Mouse (Mus musculus) layer of hippocampus, postnatal 25 days (tissue): ENCODE results near the gene Klhl21. TPM values are rescaled to one million over a fixed set of nuclear protein-coding genes. Genes with fewer than 3 reads are reported as not detected.
A peak's percentile ranks its signal among the peaks of the same experiment; 100 is the strongest.

Experiments used
- DNase-seq, 2 experiments: peaks; one replicate each; pipeline ENCODE4 v3.0.0; 2022; ENCODE audit warnings: mixed read lengths in 2 of 2, low spot score in 1 of 2; ENCODE audit errors: extremely low spot score in 1 of 2
- total RNA-seq, 2 experiments: library from RNA; stranded (reverse); gene quantifications; 2 replicates each; pipeline ENCODE4 v1.2.3; 2021

Gene Klhl21
- total RNA-seq, 2 experiments from 2014 or later: 19.1 to 20.7 TPM

DNA sequence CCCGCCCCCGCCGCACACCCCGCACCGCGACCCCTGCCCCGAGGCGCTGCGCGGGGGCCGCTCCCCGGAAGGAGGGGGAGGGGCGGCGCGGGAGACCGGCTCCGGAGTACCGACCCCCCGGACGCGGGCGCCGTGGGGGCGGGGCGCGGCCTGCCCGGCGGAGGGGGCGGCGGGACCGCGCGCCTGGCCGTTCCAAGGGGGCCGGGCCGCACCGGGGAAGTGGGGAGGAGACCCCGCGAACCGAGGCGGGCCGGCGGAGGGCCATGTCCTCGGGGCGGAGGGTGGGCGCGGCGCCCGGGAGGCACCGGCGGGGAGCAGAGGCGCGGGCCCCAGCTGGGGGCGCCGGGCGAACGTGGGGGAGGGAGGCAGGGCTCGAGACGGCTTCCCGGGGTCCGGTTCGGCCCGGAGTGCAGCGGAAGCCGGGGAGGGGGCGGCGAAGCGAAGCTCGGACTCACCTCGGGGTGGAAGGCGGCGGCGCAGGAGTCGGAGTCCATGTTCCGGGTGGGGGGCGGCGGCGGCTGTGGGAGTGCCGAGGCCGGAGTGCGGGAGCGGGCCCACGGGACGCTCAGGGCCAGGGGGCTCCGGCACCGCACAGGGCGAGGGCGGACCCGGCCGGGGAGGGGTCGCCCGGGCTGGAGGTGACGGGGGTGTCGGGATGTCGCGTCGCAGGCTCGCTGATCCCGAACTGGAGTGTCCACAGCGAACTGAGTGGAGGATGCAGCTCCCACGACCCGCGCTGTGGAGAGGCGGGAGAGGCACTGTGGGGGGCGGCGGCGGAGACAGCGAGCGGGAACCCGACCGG is 13.0 kb upstream of the Klhl21 start:
- DNase-seq: peak in 1 of 2 experiments; percentile 25

DNA sequence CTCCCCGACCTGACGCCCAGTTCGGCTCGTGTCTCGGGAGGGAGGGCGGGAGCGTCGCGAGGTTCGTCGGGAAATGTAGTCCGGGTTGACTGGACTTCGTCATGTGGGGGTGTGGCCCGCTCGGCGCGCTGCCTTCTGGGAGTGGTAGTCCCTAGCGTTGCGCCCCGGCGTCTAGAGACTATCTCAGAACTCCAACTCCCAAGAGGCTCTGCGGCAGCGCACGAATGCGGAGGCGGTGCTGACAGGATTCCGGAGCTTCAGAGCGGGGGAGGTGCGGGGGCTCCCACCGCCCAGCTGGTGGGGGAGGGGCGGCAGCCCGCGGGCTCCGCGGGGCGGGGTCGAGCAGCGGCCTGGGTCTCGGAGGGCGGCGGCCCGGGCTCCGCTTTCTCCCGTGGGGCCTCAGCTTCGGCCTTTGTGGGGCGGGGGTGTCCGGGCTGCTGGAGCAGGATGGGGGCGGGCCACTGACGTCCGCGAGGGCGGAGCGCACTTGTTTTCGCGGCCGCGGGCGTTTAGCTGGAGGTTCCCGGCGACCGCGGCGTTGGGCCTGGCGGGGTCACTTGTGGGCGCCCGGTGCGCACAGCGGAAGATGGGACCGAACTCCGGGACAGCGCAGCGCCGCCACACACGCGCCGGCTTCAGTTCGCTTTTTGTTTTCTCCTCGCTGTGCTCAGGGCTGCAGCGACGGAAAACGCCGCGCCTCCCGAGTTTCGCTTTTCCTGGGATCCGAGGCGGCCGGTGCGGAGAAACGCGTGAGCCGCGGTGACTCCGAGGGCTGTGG is 12.2 kb upstream of the Klhl21 start, which contains the start of gene Phf13:
Gene Phf13 (minus strand): TSS at position 86 of the 778 bp plus-strand sequence.
- DNase-seq: peak; percentile 91 to 94

DNA sequence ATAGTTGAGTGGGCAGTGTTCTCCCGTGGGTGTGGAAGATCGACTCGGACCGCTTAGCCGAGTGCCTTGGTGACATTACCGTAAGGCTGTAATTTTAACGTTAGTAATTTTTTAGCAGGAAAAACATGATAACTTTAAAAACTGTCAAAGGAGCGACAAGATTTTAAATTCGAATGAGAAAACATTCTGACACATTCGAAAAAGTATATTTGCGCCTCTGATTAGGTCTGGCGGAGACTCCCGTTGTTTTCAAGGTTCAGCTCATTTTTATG is 11.7 kb upstream of the Klhl21 start:
- DNase-seq: no peak

DNA sequence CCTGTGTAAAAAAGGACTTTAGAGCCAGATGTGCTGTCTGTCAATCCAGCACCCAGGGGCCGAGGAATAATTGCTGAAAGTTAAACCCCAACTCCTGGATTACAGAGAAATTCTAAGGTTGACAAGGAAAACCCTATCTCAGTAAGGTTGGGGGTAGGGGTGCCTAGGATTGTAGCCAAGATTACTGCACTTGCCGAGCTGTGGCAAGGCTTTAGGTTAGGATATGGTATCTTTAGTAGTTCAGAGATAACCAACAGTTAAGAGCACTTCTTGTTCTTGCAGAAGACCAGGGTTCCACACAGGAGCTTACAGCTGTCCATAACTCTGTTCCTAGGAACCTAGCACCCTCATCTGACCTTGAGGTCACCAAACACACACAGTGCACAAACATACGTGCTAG is 10.9 kb upstream of the Klhl21 start:
- no peak for DNase-seq

DNA sequence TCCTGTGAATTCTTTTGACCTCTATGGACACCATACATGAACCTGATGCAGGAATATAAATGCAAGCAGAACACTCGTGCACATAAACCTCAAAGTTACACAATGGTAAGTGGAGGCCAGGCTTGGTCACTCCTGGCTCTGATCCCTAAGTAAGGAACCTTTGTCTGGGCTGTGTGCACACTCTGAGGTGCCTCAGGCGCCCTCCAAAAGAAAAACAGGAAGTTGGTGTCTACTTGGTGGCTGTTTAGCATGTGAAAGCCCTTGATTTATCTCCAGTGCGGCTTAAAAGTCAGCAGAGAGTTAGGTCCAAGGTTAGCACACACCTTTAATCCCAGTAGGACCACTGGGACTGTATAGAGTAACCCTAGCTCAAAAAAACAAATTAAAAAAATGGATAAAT is 9.1 kb upstream of the Klhl21 start:
- DNase-seq: no peak

DNA sequence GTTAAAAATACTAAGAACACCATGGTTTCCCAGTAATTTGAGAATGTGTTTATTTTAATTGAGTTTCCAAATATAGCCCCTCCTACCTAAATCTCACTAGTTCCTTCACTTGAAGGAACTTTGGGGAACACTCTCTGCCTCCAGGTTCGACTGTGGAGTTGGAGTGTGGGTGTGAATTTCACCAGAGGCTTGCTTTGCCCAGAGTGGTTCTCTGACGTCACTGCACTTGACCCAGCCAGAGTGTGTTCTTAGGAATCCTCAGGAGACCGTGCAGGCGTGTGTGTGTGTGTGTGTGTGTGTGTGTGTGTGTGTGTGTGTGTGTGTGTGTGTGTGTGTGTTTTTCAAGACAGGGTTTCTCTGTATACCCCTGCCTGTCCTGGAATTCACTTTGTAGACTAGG is 7.7 kb upstream of the Klhl21 start:
- DNase-seq: no peak

DNA sequence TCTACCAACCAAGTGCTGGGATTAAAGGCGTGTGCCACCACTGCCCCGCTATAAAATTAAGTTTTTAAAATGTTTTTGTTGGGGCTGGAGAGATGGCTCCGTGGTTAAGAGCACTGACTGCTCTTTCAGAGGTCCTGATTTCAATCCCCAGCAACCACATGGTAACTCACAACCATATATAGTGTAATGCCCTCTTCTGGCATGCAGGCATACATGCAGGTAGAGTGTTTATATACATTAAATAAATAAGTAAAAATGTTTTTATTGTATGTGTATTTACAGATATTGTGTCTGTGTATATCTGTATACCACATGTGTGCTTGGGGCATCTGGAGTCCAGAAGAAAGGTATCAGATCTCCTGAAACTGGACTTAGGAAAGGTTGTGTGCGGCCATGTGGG is 7.3 kb upstream of the Klhl21 start:
- DNase-seq: no peak

DNA sequence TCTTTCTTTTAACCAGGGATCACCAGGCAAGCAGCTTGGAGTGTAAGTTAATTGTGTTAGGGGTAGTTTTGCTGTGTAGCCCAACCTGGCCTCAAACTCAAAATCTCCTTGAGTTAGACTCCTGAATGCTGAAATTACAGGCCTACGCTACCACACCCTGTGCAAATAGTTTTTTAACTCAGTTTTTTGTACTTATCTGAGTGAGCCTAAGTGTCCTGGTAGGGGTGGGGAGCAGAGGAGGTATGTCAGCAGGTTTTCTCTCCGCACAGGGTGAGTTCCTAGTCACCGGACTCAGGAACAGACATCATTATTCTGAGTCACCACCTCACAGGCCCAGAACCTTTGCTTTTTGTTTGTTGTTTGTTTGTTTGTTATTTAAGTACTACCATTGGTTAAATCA is 6.5 kb upstream of the Klhl21 start:
- DNase-seq: no peak

DNA sequence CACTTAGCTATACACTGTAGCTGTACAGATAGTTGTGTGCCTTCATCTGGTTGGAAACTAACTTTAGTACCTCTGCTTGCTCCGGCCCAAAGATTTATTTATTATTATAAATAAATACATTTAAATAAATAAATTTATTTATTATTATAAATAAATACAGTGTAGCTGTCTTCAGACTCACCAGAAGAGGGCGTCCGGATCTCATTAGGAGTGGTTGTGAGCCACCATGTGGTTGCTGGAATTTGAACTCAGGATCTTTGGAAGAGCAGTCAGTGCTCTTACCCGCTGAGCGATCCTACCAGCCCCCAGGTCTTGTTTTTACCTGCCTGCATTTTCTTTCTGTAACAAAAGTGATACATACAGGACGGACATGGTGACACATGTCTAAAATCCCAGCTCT is 2.5 kb upstream of the Klhl21 start:
- DNase-seq: no peak

DNA sequence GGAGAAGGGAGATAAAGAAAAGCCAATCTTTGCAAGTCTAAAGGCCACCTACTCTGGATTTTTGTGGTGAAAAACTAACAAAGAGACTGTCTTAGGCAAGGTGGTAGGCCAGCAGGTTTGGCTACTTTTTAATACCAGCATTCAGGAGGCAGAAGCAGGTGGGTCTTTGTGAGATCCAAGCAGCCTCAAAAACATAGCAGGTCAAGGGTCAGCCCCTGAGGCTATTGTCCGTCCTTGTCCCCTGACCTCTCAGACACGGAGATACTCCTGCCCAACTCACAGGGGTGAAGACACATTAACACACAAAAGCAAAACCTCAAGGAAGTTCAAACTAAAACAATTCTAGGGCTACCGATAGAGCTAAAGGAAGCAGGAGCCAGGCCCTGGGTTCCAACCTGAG is 1.8 kb upstream of the Klhl21 start:
- DNase-seq: no peak

DNA sequence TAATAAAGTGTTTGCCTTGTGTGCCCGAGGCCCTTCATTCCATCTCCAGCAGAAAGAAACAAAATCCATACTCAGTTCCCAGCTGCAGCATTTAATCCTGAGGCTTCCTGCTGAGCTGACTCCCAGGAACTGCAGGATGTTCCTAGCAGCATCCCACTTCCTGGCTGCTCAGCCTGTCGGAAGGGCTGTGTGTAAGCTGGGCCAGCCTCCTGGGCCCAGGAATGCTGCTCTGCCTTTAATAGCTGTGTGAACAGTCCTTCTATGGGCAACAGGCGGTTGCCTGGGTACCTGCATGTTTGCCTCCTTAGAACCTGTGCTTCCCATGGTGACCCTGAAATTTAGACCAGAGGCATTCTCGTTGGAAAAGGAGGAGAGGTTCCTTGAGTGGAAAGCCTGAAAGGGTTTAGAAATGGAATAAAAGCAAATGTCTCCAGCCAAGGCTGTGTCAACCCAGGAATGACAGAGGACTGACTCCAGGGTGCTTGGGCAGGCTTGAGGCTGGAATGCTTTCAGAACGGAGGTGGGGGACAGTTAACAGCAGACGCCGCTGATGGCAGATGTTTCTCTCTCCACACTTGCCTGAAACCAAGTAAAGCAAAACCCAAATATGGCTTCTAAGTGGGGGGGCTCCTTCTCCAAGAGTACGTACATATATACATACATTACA is 989 bp upstream of the Klhl21 start:
- DNase-seq: no peak

DNA sequence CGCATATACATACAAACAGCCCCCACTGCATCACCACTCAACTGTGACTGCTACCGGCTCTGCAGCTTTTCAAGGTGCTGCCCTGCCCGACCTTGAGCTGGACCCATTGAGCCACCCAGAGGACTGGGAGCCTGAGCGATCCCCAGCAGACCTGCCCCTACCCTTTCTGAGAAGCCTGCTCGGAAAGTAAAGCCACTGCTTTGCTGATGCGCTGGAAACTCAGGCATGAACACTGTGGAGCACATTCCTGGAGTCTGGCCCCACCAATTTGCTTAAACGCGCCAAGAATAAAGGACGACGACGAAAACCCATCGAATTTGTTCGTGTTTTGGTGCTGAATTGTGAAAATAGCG is 479 bp upstream of the Klhl21 start:
- DNase-seq: no peak

DNA sequence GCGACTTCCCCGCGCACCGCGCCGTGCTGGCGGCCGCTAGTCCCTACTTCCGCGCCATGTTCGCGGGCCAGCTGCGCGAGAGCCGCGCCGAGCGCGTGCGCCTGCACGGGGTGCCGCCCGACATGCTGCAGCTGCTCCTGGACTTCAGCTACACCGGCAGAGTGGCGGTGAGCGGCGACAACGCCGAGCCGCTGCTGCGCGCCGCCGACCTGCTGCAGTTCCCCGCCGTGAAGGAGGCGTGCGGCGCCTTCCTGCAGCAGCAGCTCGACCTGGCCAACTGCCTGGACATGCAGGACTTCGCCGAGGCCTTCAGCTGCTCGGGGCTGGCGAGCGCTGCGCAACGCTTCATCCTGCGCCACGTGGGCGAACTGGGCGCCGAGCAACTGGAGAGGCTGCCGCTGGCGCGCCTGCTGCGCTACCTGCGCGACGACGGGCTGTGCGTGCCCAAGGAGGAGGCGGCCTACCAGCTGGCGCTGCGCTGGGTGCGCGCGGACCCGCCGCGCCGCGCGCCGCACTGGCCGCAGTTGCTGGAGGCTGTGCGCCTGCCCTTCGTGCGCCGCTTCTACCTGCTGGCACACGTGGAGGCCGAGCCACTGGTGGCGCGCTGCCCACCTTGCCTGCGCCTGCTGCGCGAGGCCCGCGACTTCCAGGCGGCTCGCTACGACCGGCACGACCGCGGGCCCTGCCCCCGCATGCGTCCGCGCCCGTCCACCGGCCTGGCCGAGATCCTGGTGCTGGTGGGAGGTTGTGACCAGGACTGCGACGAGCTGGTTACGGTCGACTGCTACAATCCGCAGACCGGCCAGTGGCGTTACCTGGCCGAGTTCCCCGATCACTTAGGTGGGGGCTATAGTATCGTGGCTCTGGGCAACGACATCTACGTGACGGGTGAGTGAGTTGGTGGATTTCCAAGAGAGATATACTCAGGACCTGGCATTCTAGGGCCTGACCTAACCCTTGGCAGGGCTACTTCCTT is 761 bp downstream of the Klhl21 start:
- DNase-seq: peak; percentile 49 to 65

DNA sequence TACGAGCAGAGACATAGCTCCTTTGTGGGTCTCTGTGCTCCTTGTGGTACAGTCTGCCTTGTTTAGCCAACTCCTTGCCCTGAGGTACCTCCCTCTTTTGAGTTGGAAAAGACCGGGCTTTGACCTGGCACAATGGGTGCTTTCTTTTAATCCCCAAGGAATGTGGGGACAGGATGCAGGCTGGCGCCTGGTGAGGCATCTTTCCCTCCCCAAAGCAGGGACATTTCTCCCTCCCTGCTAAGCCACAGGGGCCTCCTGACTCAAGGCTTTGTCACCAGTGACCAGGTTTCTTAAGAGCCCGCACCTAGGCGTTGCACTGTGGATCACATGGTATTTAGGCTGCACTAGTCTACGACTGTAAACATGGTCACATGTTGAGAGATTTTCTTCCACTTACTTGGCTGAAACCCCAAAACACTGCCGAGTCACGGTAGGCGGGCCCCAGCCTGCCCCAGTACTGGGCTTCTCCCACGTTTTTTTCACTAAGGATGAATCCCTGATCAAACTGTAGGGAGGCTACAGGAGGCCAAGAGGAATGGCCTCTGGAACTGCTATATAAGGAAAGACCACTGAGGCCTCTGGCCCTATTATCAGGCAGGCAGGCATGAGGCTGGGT is 1.6 kb downstream of the Klhl21 start:
- no peak for DNase-seq

DNA sequence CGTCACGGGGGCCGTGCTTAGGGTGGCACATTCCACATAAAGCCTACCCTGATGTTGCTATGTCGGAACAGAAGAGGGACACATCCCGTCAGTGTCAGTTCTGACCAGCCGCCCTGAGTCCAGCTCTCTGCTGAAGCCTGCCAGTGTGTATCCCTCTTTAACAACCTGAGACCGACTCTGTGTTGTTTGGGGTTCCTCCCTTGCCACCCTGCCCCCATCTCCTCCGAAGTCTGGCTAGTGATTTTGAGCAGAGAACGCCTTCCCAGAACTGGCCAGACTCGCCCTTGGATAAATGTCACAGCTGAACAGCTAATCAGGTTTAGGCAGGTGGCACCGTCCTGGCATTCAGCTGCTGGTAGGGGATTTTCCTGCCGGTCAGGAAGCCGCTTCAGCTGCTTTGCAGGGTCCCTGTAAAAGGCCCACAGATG is 2.1 kb downstream of the Klhl21 start:
- DNase-seq: no peak

DNA sequence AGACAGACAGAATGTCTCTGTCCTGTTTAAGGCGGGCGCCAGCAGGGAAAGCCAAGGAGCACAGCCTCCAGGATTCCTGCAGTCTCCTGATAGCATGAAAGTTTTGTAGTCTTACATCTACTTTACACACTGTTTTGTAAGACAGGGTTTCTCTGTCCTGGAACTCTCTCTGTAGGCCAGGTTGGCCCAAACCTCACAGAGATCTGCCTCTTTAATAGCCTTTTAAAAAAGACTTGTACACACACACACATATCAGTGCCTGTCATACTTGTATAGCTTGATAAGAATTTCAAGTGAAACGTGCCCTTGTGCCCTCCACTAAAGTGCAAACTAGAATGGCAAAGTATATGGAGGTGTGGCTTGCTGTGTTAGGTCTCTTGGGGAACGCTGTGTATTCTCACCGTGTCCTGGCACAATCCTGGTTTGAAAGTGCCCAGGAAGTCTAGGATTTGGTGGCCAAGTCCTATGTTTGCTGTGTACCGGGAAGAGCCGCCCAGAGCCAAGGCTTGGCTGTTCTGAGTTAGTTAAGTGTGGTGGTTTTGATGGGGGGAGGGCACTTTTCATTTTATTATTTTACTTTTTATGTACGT is 2.7 kb downstream of the Klhl21 start:
- DNase-seq: no peak

DNA sequence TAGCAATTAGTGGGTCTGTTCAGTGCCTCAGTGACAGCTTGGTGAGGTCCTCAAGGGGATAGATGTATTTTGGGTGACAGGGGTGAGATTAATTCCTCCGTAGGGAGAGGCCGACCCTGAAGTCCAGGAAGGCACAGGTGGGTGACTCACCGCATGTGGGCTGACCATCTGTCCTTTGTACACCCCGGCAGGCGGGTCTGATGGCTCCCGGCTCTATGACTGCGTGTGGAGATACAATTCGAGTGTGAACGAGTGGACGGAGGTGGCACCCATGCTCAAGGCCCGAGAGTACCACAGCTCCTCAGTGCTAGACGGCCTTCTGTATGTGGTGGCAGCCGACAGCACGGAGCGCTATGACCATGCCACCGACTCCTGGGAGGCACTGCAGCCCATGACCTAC is 3.5 kb downstream of the Klhl21 start:
- DNase-seq: no peak

DNA sequence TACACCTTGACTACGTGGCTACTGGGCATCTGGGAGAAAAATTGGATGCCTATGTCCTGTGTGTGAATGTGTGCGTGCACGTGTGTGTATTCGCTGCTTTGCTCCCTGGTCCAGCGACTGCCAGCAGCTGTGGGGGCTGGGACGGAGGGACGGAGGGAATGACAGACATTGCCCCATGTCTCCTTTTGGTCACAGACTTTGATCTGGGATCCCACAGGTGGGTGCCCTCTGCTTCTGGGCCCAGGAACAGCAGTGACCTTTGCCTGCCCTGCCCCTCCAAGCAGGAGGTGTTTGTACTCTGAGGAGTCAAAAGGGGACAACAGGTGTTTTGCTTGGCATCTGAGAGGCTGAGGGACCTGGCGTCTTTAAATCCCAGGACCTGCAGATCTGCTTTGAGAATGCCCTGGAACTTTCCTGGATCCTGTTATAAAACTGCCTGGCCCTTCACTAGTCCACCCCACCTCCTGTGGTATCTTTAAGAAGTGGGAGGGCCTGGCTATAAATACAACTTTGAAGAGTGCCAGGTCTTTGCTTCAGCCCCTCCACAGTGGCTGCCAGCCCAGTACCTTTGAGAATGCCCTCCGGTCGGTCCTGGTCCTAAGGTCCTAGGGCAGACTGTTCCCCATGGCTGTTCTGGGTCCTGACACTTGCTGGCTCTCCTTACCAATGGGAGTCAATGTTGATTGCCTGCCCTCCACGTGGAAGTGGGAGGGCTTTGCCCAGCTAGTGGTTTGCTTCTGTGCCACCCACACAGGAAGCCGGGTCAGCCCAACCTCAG is 4.6 kb downstream of the Klhl21 start:
- no peak for DNase-seq

DNA sequence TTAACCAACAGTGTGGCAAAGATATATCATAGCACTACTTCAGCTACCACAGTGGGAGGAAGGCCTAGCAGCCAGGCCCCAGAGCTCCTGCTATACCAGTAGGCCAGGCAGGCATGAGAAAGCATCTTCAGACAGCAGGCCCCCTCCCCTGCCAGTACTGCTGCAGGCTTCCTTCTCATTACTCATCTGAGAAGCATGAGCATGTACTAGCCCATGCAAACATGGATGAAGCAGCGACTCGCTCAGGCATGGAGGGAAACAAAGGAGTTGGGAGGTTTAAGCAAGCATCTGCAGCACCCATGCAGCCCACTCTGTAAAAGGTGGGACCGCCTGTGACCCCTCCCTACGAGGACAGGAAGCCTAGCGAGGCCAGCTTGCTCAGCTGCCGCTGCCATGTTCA is 10.5 kb downstream of the Klhl21 start:
- no peak for DNase-seq
